Mouse (Mus musculus) heart, postnatal 0 days (tissue): Measurements from ENCODE around the gene Ntn4. TPM values are rescaled to one million over a fixed set of nuclear protein-coding genes. Genes with fewer than 3 reads are reported as not detected.

Experiments
- ATAC-seq: fragments of 200-750 bp; cut with Nextera tagmentation; 2 replicates; pipeline ENCODE4 v1.8.0; 2017; ENCODE audit warnings: low read depth, moderate number of reproducible peaks, moderate library complexity; ENCODE audit not compliant: insufficient read depth
- DNase-seq: peaks from one replicate; pipeline ENCODE4 v3.0.0-alpha.2; 2016; ENCODE audit warnings: low spot score
- H3K27ac ChIP-seq: fragments of 300-500 bp; sonication (generic); 2 replicates; pipeline ENCODE4 v1.5.1; 2014; ENCODE audit warnings: low read depth, mild to moderate bottlenecking
- H3K27me3 ChIP-seq: fragments of 300-500 bp; sonication (generic); 2 replicates; pipeline ENCODE4 v1.6.1; 2014; ENCODE audit warnings: low read length, mixed read lengths; ENCODE audit not compliant: control insufficient read depth, insufficient read depth
- H3K36me3 ChIP-seq: fragments of 300-500 bp; sonication (generic); replicated peaks from 2 replicates; pipeline ENCODE4 v1.6.1; 2014; ENCODE audit warnings: low read length, mixed read lengths; ENCODE audit not compliant: control insufficient read depth, insufficient read depth
- H3K4me1 ChIP-seq: fragments of 300-500 bp; sonication (generic); 2 replicates; pipeline ENCODE4 v1.6.1; 2014; ENCODE audit warnings: antibody characterized with exemption; ENCODE audit not compliant: control insufficient read depth, insufficient read depth
- H3K4me2 ChIP-seq: fragments of 300-500 bp; sonication (generic); 2 replicates; pipeline ENCODE4 v1.6.1; 2014; ENCODE audit warnings: low read depth, mild to moderate bottlenecking, low read length, moderate library complexity
- H3K4me3 ChIP-seq: fragments of 300-500 bp; sonication (generic); 2 replicates; pipeline ENCODE4 v1.5.1; 2014; ENCODE audit warnings: low read depth, low read length
- H3K9ac ChIP-seq: fragments of 300-500 bp; sonication (generic); replicated peaks from 2 replicates; pipeline ENCODE4 v1.6.1; 2014; ENCODE audit warnings: low read depth, low read length, mixed read lengths
- H3K9me3 ChIP-seq: fragments of 300-500 bp; sonication (generic); replicated peaks from 2 replicates; pipeline ENCODE4 v1.6.1; 2016; ENCODE audit warnings: low read length; ENCODE audit not compliant: control insufficient read depth
- CTCF ChIP-seq: IDR thresholded peaks from 2 replicates; pipeline ENCODE4 v1.5.1; 2016; ENCODE audit warnings: antibody characterized with exemption, control low read depth, low read depth
- EP300 ChIP-seq: IDR thresholded peaks from 2 replicates; pipeline ENCODE4 v1.6.1; 2016; ENCODE audit warnings: antibody characterized with exemption, low read depth
- WGBS: fragments of 180-500 bp; shearing (Covaris S2); extraction: QIAGEN DNeasy Blood & Tissue Kit; methylation state at CpG from one replicate; pipeline ENCODE4 v1.1.7; 2014; 5-methylcytosine and 5-hydroxymethylcytosine counted together
- polyA plus RNA-seq: library from polyadenylated mRNA; unstranded; fragments of >200 nt; fragmentation: Nextera tagmentation; extraction: Ambion mirVana; gene quantifications from 2 replicates; pipeline ENCODE4 v1.2.1, GENCODE M21; 2015
- total RNA-seq: library from RNA; depleted of rRNA; stranded (reverse); fragments of >200 nt; gene quantifications from 2 replicates; pipeline ENCODE4 v1.2.3, GENCODE M21; 2014; ENCODE audit warnings: low replicate concordance

Gene Ntn4
- total and polyA plus RNA-seq, 2 experiments from 2014 or later: 2.5 to 37.2 TPM

DNA sequence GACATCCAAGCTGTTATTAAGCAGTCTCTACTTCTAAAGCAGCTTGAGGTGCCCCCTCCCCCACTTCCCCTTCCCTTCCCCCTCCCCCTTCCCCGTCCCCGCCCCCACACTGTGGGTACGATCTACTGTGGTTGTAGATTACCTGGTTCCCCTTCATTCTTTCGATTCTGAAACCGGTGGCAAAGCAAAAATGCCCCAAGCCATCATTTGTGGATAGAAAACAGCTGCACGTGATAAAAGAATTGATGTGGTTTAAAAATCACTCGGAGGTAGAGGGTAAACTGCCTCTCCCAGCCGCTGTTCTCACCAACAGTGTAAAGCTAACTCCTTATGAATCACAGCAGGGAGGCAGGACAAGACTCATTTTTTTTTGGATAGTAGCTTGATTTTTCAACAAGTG is 25.6 kb upstream of the Ntn4 start:
- ATAC-seq (no peak), DNase-seq (no peak)
- Histone ChIP-seq H3K4me2 (no peak overlapping the region), H3K4me3 (no peak overlapping the region), H3K4me1 (no peaks in the 10 kb centered on the region), H3K9ac (no peak overlapping the region), H3K9me3 (no peaks in the 10 kb centered on the region), H3K27ac (no peak overlapping the region), H3K27me3 (no peaks in the 10 kb centered on the region), H3K36me3 (no peaks in the 10 kb centered on the region)
- TF ChIP-seq EP300 (no peak), CTCF (no peak)
- WGBS: 81% methylated on average over 8 of the region's 8 CpGs

GRCm38 (mm10) chr10:93620438-93621179 is 19.9 kb upstream of the Ntn4 start:
- H3K27ac ChIP-seq: no peak overlapping the region
- DNase-seq: no peak

DNA sequence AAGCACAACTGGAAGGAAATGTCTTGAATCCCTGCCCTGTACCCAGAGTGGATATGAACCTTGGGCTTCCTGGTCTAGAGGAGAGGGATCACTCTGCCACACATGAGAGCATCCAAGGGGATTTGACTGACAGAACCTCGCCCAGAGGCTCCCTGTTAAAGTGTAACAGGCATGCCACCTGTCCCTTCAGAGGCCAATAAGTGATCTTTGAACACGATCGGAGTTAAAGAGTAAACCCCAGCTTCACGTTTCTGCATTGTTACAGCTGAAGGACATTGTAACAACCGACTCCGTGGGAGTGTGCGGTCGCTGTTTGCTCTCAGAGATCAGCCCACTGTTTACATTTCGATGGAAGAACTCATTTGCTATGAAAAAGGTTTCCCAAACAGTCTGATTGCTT is 16.8 kb upstream of the Ntn4 start:
- Histone ChIP-seq H3K27ac (no peak overlapping the region), H3K9ac (no peak overlapping the region), H3K4me2 (no peak overlapping the region), H3K36me3 (no peaks in the 10 kb centered on the region), H3K4me3 (no peak overlapping the region), H3K9me3 (no peaks in the 10 kb centered on the region), H3K4me1 (no peaks in the 10 kb centered on the region), H3K27me3 (no peaks in the 10 kb centered on the region)
- ATAC-seq (no peak), DNase-seq (no peak)
- TF ChIP-seq EP300: no peak
- TF ChIP-seq CTCF: no peak
- 69% methylated on average over 9 of the region's 9 CpGs for WGBS

More at GRCm38 (mm10) chr10:93620438-93621179, 19.9 kb upstream of the Ntn4 start:
- H3K36me3 ChIP-seq: no peaks in the 10 kb centered on the region
- ATAC-seq: no peak
- WGBS: 51% methylated on average over 7 of the region's 7 CpGs
- TF ChIP-seq CTCF: no peak
- TF ChIP-seq EP300: no peak
- H3K9ac ChIP-seq: no peak overlapping the region
- no peaks in the 10 kb centered on the region for H3K27me3 ChIP-seq
- H3K4me1 ChIP-seq: no peaks in the 10 kb centered on the region
- no peaks in the 10 kb centered on the region for H3K9me3 ChIP-seq
- H3K4me2 ChIP-seq: no peak overlapping the region
- no peak overlapping the region for H3K4me3 ChIP-seq

- Histone ChIP-seq H3K9ac (no peak overlapping the region), H3K4me2 (no peak overlapping the region), H3K27ac (no peak overlapping the region), H3K27me3 (no peaks in the 10 kb centered on the region), H3K4me1 (no peaks in the 10 kb centered on the region), H3K4me3 (no peak overlapping the region), H3K9me3 (no peaks in the 10 kb centered on the region), H3K36me3 (no peaks in the 10 kb centered on the region)
- WGBS: 82% methylated on average over 10 of the region's 10 CpGs
- ATAC-seq: no peak
- DNase-seq: no peak
- TF ChIP-seq CTCF (no peak), EP300 (no peak)
These were observed 16.3 kb upstream of the Ntn4 start for GRCm38 (mm10) chr10:93624151-93624550.

- H3K4me1 ChIP-seq: no peaks in the 10 kb centered on the region
- H3K4me3 ChIP-seq: no peak overlapping the region
- no peak for DNase-seq
- no peaks in the 10 kb centered on the region for H3K36me3 ChIP-seq
- H3K9me3 ChIP-seq: no peaks in the 10 kb centered on the region
- H3K27ac ChIP-seq: no peak overlapping the region
- no peak for TF ChIP-seq EP300
- no peak for TF ChIP-seq CTCF
- WGBS: 88% methylated on average over 5 of the region's 5 CpGs
- peaks cover 6% of the 10 kb centered on the region; the same call in 1 of the 2 replicates for H3K27me3 ChIP-seq
- no peak overlapping the region for H3K9ac ChIP-seq
- no peak overlapping the region for H3K4me2 ChIP-seq
- no peak for ATAC-seq
These were observed 10.2 kb upstream of the Ntn4 start for GRCm38 (mm10) chr10:93630310-93630709.

- Histone ChIP-seq H3K4me1 (no peaks in the 10 kb centered on the region), H3K27me3 (peaks cover 13% of the 10 kb centered on the region; the same call in 1 of the 2 replicates), H3K27ac (no peak overlapping the region), H3K4me3 (no peak overlapping the region), H3K9ac (no peak overlapping the region), H3K9me3 (no peaks in the 10 kb centered on the region), H3K4me2 (no peak overlapping the region), H3K36me3 (no peaks in the 10 kb centered on the region)
- ATAC-seq (no peak), DNase-seq (no peak)
- 79% methylated on average over 4 of the region's 4 CpGs for WGBS
- no peak for TF ChIP-seq EP300
- TF ChIP-seq CTCF: no peak
These were observed 8.4 kb upstream of the Ntn4 start for GRCm38 (mm10) chr10:93632086-93632485.
